Mouse (Mus musculus) ES-E14 (cell line): ENCODE results near the gene Ldlr.

Experiments used
- CHD2 ChIP-seq: IDR thresholded peaks from 2 replicates; pipeline ENCODE4 v1.6.1; 2014; ENCODE audit warnings: mild to moderate bottlenecking, low read depth, low read length, inconsistent platforms
- HCFC1 ChIP-seq: IDR thresholded peaks from 2 replicates; pipeline ENCODE4 v1.6.1; 2012; ENCODE audit warnings: low read length, inconsistent platforms, borderline replicate concordance; ENCODE audit not compliant: insufficient read depth
- MAFK ChIP-seq: IDR thresholded peaks from 2 replicates; pipeline ENCODE4 v1.6.1; 2014; ENCODE audit warnings: mild to moderate bottlenecking, low read depth, low read length, inconsistent platforms; ENCODE audit not compliant: insufficient read depth
- ZC3H11A ChIP-seq: IDR thresholded peaks from 2 replicates; pipeline ENCODE4 v1.6.1; 2012; ENCODE audit warnings: low read depth, mild to moderate bottlenecking, inconsistent platforms, low read length, borderline replicate concordance
- ZNF384 ChIP-seq: IDR thresholded peaks from 2 replicates; pipeline ENCODE4 v1.6.1; 2012; ENCODE audit warnings: low read depth, low read length, inconsistent platforms

DNA sequence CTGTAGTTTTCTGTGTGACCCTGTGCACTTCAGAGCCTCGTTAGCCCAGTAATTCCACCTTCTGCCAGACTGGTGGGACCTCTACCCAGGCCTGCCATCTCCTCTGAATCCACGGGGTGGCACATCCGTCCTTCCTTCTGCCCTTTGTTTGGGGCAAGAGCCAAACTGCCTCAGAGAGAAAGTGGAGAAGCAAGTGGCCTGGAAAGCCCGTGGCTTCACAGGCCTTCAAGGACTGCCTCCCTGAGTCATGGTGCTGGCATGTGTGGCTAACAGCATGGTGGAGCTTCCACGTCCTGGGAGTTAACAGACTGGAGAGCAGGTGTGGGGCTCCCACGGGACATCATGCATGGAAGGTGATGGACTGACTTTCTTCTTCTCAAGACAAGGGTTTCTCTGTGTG is 28.1 kb downstream of the Ldlr start:
- TF ChIP-seq CHD2 (no peak), HCFC1 (no peak), ZC3H11A (no peak), MAFK (no peak), ZNF384 (no peak)
